Mouse (Mus musculus) hindbrain, embryonic 10.5 days (tissue): ENCODE results near the gene Stoml1. TPM values are rescaled to one million over a fixed set of nuclear protein-coding genes. Genes with fewer than 3 reads are reported as not detected.
"Not testable (repeated sequence)": the region's sequence is repeated elsewhere in the genome, so short reads cannot be mapped to it uniquely, and the experiment has no call there.

ENCODE experiments used
- DNase-seq: peaks from one replicate; pipeline ENCODE4 v3.0.0-alpha.2; 2017; ENCODE audit warnings: low spot score
- H3K27ac ChIP-seq: fragments of 300-500 bp; sonication (generic); 2 replicates; pipeline ENCODE4 v1.5.1; 2016; ENCODE audit warnings: mild to moderate bottlenecking, moderate library complexity
- H3K27me3 ChIP-seq: fragments of 300-500 bp; sonication (generic); 2 replicates; pipeline ENCODE4 v1.6.1; 2016; ENCODE audit warnings: mild to moderate bottlenecking; ENCODE audit not compliant: poor library complexity, insufficient read depth, severe bottlenecking
- H3K36me3 ChIP-seq: fragments of 300-500 bp; sonication (generic); 2 replicates; pipeline ENCODE4 v1.6.1; 2016; ENCODE audit warnings: mild to moderate bottlenecking, moderate library complexity
- H3K4me1 ChIP-seq: fragments of 300-500 bp; sonication (generic); replicated peaks from 2 replicates; pipeline ENCODE4 v1.6.1; 2016; ENCODE audit warnings: mild to moderate bottlenecking
- H3K4me3 ChIP-seq: fragments of 300-500 bp; sonication (generic); 2 replicates; pipeline ENCODE4 v1.5.1; 2016; ENCODE audit warnings: mild to moderate bottlenecking, moderate library complexity
- H3K9me3 ChIP-seq: fragments of 300-500 bp; sonication (generic); 2 replicates; pipeline ENCODE4 v1.6.1; 2016; ENCODE audit warnings: mild to moderate bottlenecking, moderate library complexity
- WGBS: fragments of 180-500 bp; shearing (Covaris S2); methylation state at CpG from one replicate; pipeline ENCODE4 v1.1.7; 2016; 5-methylcytosine and 5-hydroxymethylcytosine counted together
- polyA plus RNA-seq: library from polyadenylated mRNA; unstranded; fragments of >200 nt; fragmentation: Nextera tagmentation; extraction: Ambion mirVana; gene quantifications from 2 replicates; pipeline ENCODE4 v1.2.1, GENCODE M21; 2016

Stoml1 gene
- polyA plus RNA-seq, 1 experiment from 2014 or later = 39.8 TPM

- H3K4me3 ChIP-seq = no peak overlapping the region
- H3K27me3 ChIP-seq = no peaks in the 10 kb centered on the region
- peak; percentile 54 for DNase-seq
- no peak overlapping the region for H3K27ac ChIP-seq
- H3K9me3 ChIP-seq = no peaks in the 10 kb centered on the region
- WGBS = 62% methylated on average over 12 of the region's 12 CpGs
- H3K4me1 ChIP-seq = peaks cover 9% of the 10 kb centered on the region
- no peaks in the 10 kb centered on the region for H3K36me3 ChIP-seq
These were observed 15.7 kb downstream of the Stoml1 start for GRCm38 (mm10) chr9:58268384-58269313.

GRCm38 (mm10) chr9:58270081-58270480, 17.1 kb downstream of the Stoml1 start:
- H3K9me3 ChIP-seq = no peaks in the 10 kb centered on the region
- H3K27me3 ChIP-seq = no peaks in the 10 kb centered on the region
- WGBS = 64% methylated on average over 3 of the region's 3 CpGs
- DNase-seq = no peak
- H3K4me1 ChIP-seq = peaks cover 18% of the 10 kb centered on the region
- no peak overlapping the region for H3K27ac ChIP-seq
- no peaks in the 10 kb centered on the region for H3K36me3 ChIP-seq
- H3K4me3 ChIP-seq = no peak overlapping the region

- Histone ChIP-seq H3K4me1 (peaks cover 27% of the 10 kb centered on the region), H3K27ac (no peak overlapping the region), H3K36me3 (no peaks in the 10 kb centered on the region), H3K27me3 (no peaks in the 10 kb centered on the region), H3K4me3 (no peak overlapping the region), H3K9me3 (no peaks in the 10 kb centered on the region)
- 88% methylated on average over 3 of the region's 3 CpGs for WGBS
- DNase-seq = no peak
These were observed 18.1 kb downstream of the Stoml1 start for GRCm38 (mm10) chr9:58271109-58271508.

GRCm38 (mm10) chr9:58271551-58271950, 18.6 kb downstream of the Stoml1 start:
- H3K36me3 ChIP-seq, H3K4me3 ChIP-seq, H3K9me3 ChIP-seq, DNase-seq, H3K27ac ChIP-seq, H3K27me3 ChIP-seq: not testable (repeated sequence)
- H3K4me1 ChIP-seq = peaks cover 26% of the 10 kb centered on the region
- 93% methylated on average over 9 of the region's 9 CpGs for WGBS

GRCm38 (mm10) chr9:58272068-58272541, 19.1 kb downstream of the Stoml1 start:
- Histone ChIP-seq H3K9me3 (no peaks in the 10 kb centered on the region), H3K36me3 (no peaks in the 10 kb centered on the region), H3K4me1 (peaks cover 22% of the 10 kb centered on the region), H3K4me3 (no peak overlapping the region), H3K27ac (no peak overlapping the region), H3K27me3 (no peaks in the 10 kb centered on the region)
- 67% methylated on average over 2 of the region's 2 CpGs for WGBS
- no peak for DNase-seq

- peaks cover 22% of the 10 kb centered on the region for H3K4me1 ChIP-seq
- no peak overlapping the region for H3K27ac ChIP-seq
- H3K27me3 ChIP-seq = no peaks in the 10 kb centered on the region
- no peaks in the 10 kb centered on the region for H3K36me3 ChIP-seq
- H3K4me3 ChIP-seq = no peak overlapping the region
- H3K9me3 ChIP-seq = no peaks in the 10 kb centered on the region
- WGBS = 78% methylated on average over 9 of the region's 9 CpGs
- DNase-seq = no peak
These were observed 19.9 kb downstream of the Stoml1 start for GRCm38 (mm10) chr9:58272855-58273254.

GRCm38 (mm10) chr9:58274101-58274604, 21.2 kb downstream of the Stoml1 start:
- no peaks in the 10 kb centered on the region for H3K27me3 ChIP-seq
- 82% methylated on average over 7 of the region's 7 CpGs for WGBS
- no peak overlapping the region for H3K4me3 ChIP-seq
- no peak overlapping the region for H3K27ac ChIP-seq
- H3K4me1 ChIP-seq = peaks cover 22% of the 10 kb centered on the region
- DNase-seq = no peak
- no peaks in the 10 kb centered on the region for H3K9me3 ChIP-seq
- no peaks in the 10 kb centered on the region for H3K36me3 ChIP-seq

- 62% methylated on average over 3 of the region's 3 CpGs for WGBS
- no peaks in the 10 kb centered on the region for H3K9me3 ChIP-seq
- no peak overlapping the region for H3K27ac ChIP-seq
- no peak for DNase-seq
- no peaks in the 10 kb centered on the region for H3K36me3 ChIP-seq
- H3K27me3 ChIP-seq = no peaks in the 10 kb centered on the region
- peaks cover 22% of the 10 kb centered on the region for H3K4me1 ChIP-seq
- H3K4me3 ChIP-seq = no peak overlapping the region
These were observed 21.7 kb downstream of the Stoml1 start for GRCm38 (mm10) chr9:58274626-58275025.

- H3K9me3 ChIP-seq = no peaks in the 10 kb centered on the region
- peaks cover 22% of the 10 kb centered on the region for H3K4me1 ChIP-seq
- no peaks in the 10 kb centered on the region for H3K36me3 ChIP-seq
- H3K27ac ChIP-seq = peak overlapping the region; percentile 72
- peak; percentile 10 for DNase-seq
- H3K4me3 ChIP-seq = no peak overlapping the region
- WGBS = 36% methylated on average over 8 of the region's 8 CpGs
- no peaks in the 10 kb centered on the region for H3K27me3 ChIP-seq
These were observed 22.3 kb downstream of the Stoml1 start for GRCm38 (mm10) chr9:58275115-58275774.

- Histone ChIP-seq H3K27me3 (no peaks in the 10 kb centered on the region), H3K27ac (peak overlapping the region; percentile 72; the same call in 1 of the 2 replicates), H3K36me3 (no peaks in the 10 kb centered on the region), H3K4me3 (no peak overlapping the region), H3K4me1 (peaks cover 22% of the 10 kb centered on the region), H3K9me3 (no peaks in the 10 kb centered on the region)
- 86% methylated on average over 3 of the region's 3 CpGs for WGBS
- DNase-seq = no peak
These were observed 22.8 kb downstream of the Stoml1 start for GRCm38 (mm10) chr9:58275797-58276196.

- peaks cover 22% of the 10 kb centered on the region for H3K4me1 ChIP-seq
- no peak for DNase-seq
- H3K36me3 ChIP-seq = no peaks in the 10 kb centered on the region
- no peaks in the 10 kb centered on the region for H3K27me3 ChIP-seq
- H3K4me3 ChIP-seq = no peak overlapping the region
- H3K9me3 ChIP-seq = no peaks in the 10 kb centered on the region
- H3K27ac ChIP-seq = no peak overlapping the region
- WGBS = 44% methylated on average over 5 of the region's 5 CpGs
These were observed 23.4 kb downstream of the Stoml1 start for GRCm38 (mm10) chr9:58276346-58276745.

GRCm38 (mm10) chr9:58278313-58278712, 25.3 kb downstream of the Stoml1 start:
- 95% methylated on average over 4 of the region's 4 CpGs for WGBS
- Histone ChIP-seq H3K4me1 (peaks cover 22% of the 10 kb centered on the region), H3K4me3 (no peak overlapping the region), H3K36me3 (no peaks in the 10 kb centered on the region), H3K9me3 (no peaks in the 10 kb centered on the region), H3K27me3 (no peaks in the 10 kb centered on the region), H3K27ac (no peak overlapping the region)
- no peak for DNase-seq
